Mouse (Mus musculus) limb, embryonic 14.5 days (tissue): ENCODE measurements around the gene Dnajc14. TPM values are rescaled to one million over a fixed set of nuclear protein-coding genes. Genes with fewer than 3 reads are reported as not detected.

Experiments used
- ATAC-seq: fragments of 200-750 bp; cut with Nextera tagmentation; 2 replicates; pipeline ENCODE4 v1.8.0; 2017; ENCODE audit warnings: low read depth, moderate number of reproducible peaks, moderate TSS enrichment; ENCODE audit not compliant: low FRiP score
- DNase-seq: peaks from one replicate; pipeline ENCODE4 v3.0.0-alpha.2; 2015; ENCODE audit warnings: low spot score
- H3K27ac ChIP-seq: fragments of 300-500 bp; sonication (generic); replicated peaks from 2 replicates; pipeline ENCODE4 v1.5.1; 2014; ENCODE audit warnings: low read depth, mild to moderate bottlenecking, low read length, moderate library complexity, mixed read lengths
- H3K27me3 ChIP-seq: fragments of 300-500 bp; sonication (generic); 2 replicates; pipeline ENCODE4 v1.6.1; 2014; ENCODE audit warnings: low read length, mixed read lengths; ENCODE audit not compliant: control insufficient read depth, insufficient read depth
- H3K36me3 ChIP-seq: fragments of 300-500 bp; sonication (generic); 2 replicates; pipeline ENCODE4 v1.6.1; 2014; ENCODE audit warnings: mild to moderate bottlenecking, low read length, moderate library complexity, mixed read lengths; ENCODE audit not compliant: control insufficient read depth, insufficient read depth
- H3K4me1 ChIP-seq: fragments of 300-500 bp; sonication (generic); 2 replicates; pipeline ENCODE4 v1.6.1; 2014; ENCODE audit warnings: antibody characterized with exemption, low read length, mixed read lengths; ENCODE audit not compliant: control insufficient read depth, insufficient read depth
- H3K4me2 ChIP-seq: fragments of 300-500 bp; sonication (generic); replicated peaks from 2 replicates; pipeline ENCODE4 v1.6.1; 2014; ENCODE audit warnings: low read depth, mild to moderate bottlenecking, low read length, moderate library complexity; ENCODE audit not compliant: severe bottlenecking
- H3K4me3 ChIP-seq: fragments of 300-500 bp; sonication (generic); replicated peaks from 2 replicates; pipeline ENCODE4 v1.5.1; 2014; ENCODE audit warnings: low read length
- H3K9ac ChIP-seq: fragments of 300-500 bp; sonication (generic); 2 replicates; pipeline ENCODE4 v1.6.1; 2014; ENCODE audit warnings: mild to moderate bottlenecking, low read depth, low read length, moderate library complexity; ENCODE audit not compliant: severe bottlenecking
- H3K9me3 ChIP-seq: fragments of 300-500 bp; sonication (generic); 2 replicates; pipeline ENCODE4 v1.6.1; 2016; ENCODE audit warnings: low read length; ENCODE audit not compliant: control insufficient read depth
- POLR2A ChIP-seq: fragments of 200-500 bp; IDR thresholded peaks from 2 replicates; pipeline ENCODE4 v1.8.0; 2012; ENCODE audit warnings: inconsistent platforms, mild to moderate bottlenecking, moderate library complexity, borderline replicate concordance; ENCODE audit not compliant: insufficient read depth, insufficient read length; ENCODE audit errors: extremely low read depth
- WGBS: fragments of 180-500 bp; shearing (Covaris S2); extraction: QIAGEN DNeasy Blood & Tissue Kit; methylation state at CpG from one replicate; pipeline ENCODE4 v1.1.7; 2014; 5-methylcytosine and 5-hydroxymethylcytosine counted together
- polyA plus RNA-seq, 2 experiments: library from polyadenylated mRNA; depleted of rRNA in 1 of 2; stranded (reverse) in 1 of 2; unstranded in 1 of 2; fragments of >200 nt; fragmentation: Nextera tagmentation in 1 of 2; extraction: Ambion mirVana in 1 of 2; gene quantifications; 2 replicates each; pipeline versions ENCODE4 v1.2.1 to v1.2.3; 2012 to 2014

Dnajc14 gene
- polyA plus RNA-seq, 2 experiments, result 30.6 to 44.5 TPM

DNA sequence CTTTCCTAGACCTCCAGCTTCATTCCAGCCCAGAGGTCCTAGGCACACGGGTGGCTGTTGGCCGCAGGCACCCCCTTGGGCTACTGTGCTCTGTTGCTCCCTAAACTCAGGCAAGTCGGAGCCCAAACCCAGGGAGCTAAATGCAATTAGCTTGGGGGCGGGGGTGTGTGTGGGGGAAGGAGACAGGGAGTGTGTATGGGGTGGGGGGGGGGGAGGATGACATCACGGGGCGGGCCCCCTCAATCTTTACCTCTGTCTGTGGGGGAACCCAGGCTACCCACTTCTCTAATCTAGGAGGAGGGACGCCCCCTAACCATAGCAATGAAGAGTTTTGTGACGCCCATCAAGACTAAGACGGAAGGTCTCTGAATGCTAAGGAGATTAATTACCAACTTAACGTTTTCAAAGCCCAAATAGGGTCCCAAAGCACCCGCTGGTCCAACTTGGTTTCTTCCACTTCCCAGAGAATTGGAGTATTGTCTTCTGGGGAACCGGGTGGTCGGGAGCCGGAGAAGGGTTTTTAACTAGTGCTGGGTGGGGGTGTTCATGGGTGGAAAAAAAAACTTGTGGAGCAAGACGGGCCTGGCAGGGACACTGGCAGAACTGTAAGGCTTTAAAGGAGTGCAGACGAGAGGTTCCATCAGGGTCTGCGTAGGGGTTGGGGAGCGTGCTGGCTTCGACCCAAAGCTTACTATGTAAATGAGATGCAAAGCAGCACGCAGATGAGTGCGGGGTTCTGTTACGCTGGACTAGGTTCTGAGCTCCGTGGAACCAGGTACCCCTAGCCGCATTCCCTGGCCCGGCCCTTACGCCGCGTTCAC, 619 bp downstream of the Dnajc14 start, which contains the start of gene Tmem198b:
TSS of gene Tmem198b (minus strand) at position 100 of the 821 bp plus-strand sequence.
- WGBS, result 0% methylated on average over 26 of the region's 28 CpGs
- ATAC-seq (peak; percentile 62), DNase-seq (peak; percentile 79)
- peak within 1 kb of the TSS; percentile 99 for H3K27ac ChIP-seq
- H3K9me3 ChIP-seq, result no peaks in the 10 kb centered on the region
- peak; percentile 36; the same call in 1 of the 2 replicates for TF ChIP-seq POLR2A
- peak within 1 kb of the TSS; percentile 86 for H3K4me3 ChIP-seq
- no peaks in the 10 kb centered on the region for H3K27me3 ChIP-seq
- peak within 1 kb of the TSS; percentile 90 for H3K4me2 ChIP-seq
- H3K36me3 ChIP-seq, result peaks cover 52% of the 10 kb centered on the region
- H3K9ac ChIP-seq, result peak within 1 kb of the TSS; percentile 81
- H3K4me1 ChIP-seq, result peaks cover 40% of the 10 kb centered on the region

DNA sequence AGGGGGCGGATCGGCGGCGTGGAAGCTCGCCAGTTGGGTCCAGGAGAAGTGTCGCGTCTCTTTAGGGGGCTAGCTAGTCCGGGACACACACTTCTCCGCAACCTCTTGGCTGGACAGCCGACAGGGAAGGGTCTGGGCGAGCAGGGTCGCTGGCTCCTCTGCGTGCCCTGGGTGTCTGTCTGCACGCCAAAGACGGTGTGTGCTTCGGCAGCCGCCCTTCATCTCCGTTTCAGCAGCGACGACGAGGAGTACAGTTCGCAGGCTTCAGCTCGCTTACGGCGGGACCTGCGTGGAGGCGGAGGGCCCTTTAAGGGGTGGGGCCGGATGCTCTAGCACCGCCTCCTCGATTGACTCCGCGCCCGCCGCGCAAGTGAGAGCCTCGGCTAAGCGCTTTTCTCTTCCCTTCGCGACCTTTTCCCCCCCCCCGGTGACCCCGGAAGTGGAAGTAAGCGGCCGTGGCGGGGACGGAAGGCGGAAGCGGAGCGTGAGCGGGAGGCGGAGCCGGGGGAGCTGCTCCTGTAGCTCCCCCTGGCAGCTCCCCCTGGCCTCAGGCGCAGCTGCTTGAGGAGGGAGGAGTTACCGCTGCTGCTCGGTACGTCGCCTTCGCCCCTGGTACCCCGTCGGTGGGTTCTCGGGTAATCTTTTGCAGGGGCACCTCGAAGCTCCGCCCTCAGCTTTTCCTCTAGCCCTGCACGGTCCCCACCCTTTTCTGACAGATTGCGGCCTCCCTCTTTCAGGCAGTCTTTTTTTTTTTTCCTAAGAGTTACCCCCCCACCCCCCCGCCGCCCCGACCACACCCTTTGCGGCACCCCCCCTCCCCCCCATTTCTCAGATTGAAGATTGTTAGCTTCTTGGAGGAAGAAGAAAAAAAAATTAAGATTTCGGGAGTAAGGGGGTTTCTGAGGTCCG, 1.5 kb downstream of the Dnajc14 start:
- peak; percentile 71; the same call in 1 of the 2 replicates for TF ChIP-seq POLR2A
- DNase-seq (peak; percentile 96), ATAC-seq (peak; percentile 94)
- Histone ChIP-seq H3K4me2 (peak overlapping the region; percentile 90), H3K9me3 (no peaks in the 10 kb centered on the region), H3K4me1 (peaks cover 42% of the 10 kb centered on the region), H3K9ac (peak overlapping the region; percentile 81), H3K27ac (peak overlapping the region; percentile 99), H3K27me3 (no peaks in the 10 kb centered on the region), H3K4me3 (peak overlapping the region; percentile 86), H3K36me3 (peaks cover 50% of the 10 kb centered on the region)
- under 1% methylated on average over 60 of the region's 70 CpGs for WGBS

DNA sequence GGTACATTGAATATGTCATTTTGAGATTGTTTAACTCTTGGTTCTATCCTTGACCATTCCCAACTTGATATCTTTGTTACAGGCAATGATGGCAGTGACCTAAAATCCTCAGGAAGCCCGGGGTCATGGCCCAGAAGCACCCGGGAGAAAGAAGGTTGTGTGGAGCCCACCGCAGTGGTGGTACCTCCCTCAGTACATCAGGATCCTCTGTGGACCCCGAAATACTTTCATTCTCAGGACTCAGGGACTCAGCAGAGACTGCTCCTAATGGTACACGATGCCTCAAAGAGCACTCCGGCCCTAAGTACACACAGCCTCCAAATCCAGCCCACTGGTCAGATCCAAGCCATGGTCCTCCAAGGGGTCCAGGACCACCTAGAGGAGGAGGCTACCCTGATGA, 2.2 kb downstream of the Dnajc14 start:
- H3K27ac ChIP-seq, result peak overlapping the region; percentile 99; the same call in 1 of the 2 replicates
- peak overlapping the region; percentile 86 for H3K4me3 ChIP-seq
- DNase-seq (no peak), ATAC-seq (no peak)
- peak overlapping the region; percentile 81 for H3K9ac ChIP-seq
- no peaks in the 10 kb centered on the region for H3K9me3 ChIP-seq
- H3K4me1 ChIP-seq, result peaks cover 42% of the 10 kb centered on the region
- H3K36me3 ChIP-seq, result peaks cover 43% of the 10 kb centered on the region
- H3K27me3 ChIP-seq, result no peaks in the 10 kb centered on the region
- H3K4me2 ChIP-seq, result peak overlapping the region; percentile 75
- WGBS, result 49% methylated on average over 6 of the region's 6 CpGs
- TF ChIP-seq POLR2A, result no peak

DNA sequence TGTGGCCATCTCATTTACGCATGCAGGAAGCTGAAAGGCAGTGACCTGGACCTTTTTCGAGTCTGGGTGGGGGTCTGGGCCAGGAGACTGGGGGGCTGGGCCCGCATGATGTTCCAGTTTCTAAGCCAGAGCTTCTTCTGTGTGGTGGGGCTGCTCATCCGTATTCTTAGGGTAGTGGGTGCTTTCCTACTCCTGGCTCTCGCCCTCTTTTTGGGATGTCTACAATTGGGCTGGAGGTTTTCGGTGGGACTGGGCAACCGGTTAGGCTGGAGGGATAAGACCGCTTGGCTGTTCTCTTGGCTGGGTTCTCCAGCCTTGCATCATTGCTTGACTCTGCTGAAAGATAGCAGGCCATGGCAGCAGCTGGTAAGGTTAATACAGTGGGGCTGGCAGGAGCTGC, 3.2 kb downstream of the Dnajc14 start:
- peak overlapping the region; percentile 86 for H3K4me3 ChIP-seq
- ATAC-seq (no peak), DNase-seq (no peak)
- no peaks in the 10 kb centered on the region for H3K27me3 ChIP-seq
- peaks cover 42% of the 10 kb centered on the region for H3K4me1 ChIP-seq
- peak overlapping the region; percentile 75 for H3K4me2 ChIP-seq
- H3K36me3 ChIP-seq, result peaks cover 34% of the 10 kb centered on the region
- no peaks in the 10 kb centered on the region for H3K9me3 ChIP-seq
- H3K9ac ChIP-seq, result peak overlapping the region; percentile 36; the same call in 1 of the 2 replicates
- TF ChIP-seq POLR2A, result no peak
- H3K27ac ChIP-seq, result no peak overlapping the region
- WGBS, result 92% methylated on average over 8 of the region's 8 CpGs

DNA sequence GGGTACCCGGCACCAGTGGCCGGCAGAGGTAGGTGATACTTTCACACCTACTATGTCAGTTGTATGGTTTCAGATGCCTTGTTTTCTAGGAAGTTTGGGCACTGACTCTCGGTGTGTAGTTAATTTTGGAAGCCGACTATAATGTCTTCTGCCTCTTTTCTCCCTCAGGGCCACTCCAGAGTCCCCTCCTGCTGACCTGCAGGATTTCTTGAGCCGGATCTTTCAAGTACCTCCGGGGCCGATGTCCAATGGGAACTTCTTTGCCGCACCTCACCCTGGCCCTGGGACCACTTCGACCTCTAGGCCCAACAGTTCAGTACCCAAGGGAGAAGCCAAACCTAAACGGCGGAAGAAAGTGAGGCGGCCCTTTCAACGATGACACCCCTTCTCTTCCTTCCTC, 13.2 kb downstream of the Dnajc14 start, which contains the start of gene Sarnp:
TSS of gene Sarnp (plus strand) at position 301 of the 400 bp plus-strand sequence.
- no peaks in the 10 kb centered on the region for H3K9me3 ChIP-seq
- no peaks in the 10 kb centered on the region for H3K27me3 ChIP-seq
- TF ChIP-seq POLR2A, result no peak
- no peak for ATAC-seq
- peaks cover 4% of the 10 kb centered on the region; the same call in 1 of the 2 replicates for H3K4me1 ChIP-seq
- 91% methylated on average over 13 of the region's 13 CpGs for WGBS
- H3K9ac ChIP-seq, result no peak within 1 kb of the TSS
- H3K36me3 ChIP-seq, result peaks cover 71% of the 10 kb centered on the region
- no peak for DNase-seq
- H3K27ac ChIP-seq, result no peak within 1 kb of the TSS
- no peak within 1 kb of the TSS for H3K4me3 ChIP-seq
- no peak within 1 kb of the TSS for H3K4me2 ChIP-seq
